Mouse (Mus musculus) cortical plate, adult 2 months (tissue): ENCODE measurements at regions not wholly inside any gene's neighbourhood (a gene's known extent, or its start where the extent isn't known, plus 50 kb on each side); places are given as distances from the start of the nearest gene placed in this dataset.

ENCODE experiments used
- H3K27ac ChIP-seq: fragments of 200-500 bp; 2 replicates; pipeline ENCODE4 v1.5.1; 2012; ENCODE audit warnings: low read length, control low read depth, inconsistent platforms; ENCODE audit not compliant: insufficient read depth
- H3K4me1 ChIP-seq: fragments of 200-500 bp; 2 replicates; pipeline ENCODE4 v1.6.1; 2011; ENCODE audit warnings: low read length; ENCODE audit not compliant: control insufficient read depth, insufficient read depth
- H3K4me3 ChIP-seq: fragments of 200-500 bp; 2 replicates; pipeline ENCODE4 v1.5.1; 2011; ENCODE audit warnings: mild to moderate bottlenecking, low read length, control low read depth; ENCODE audit not compliant: insufficient read depth
- CTCF ChIP-seq: fragments of 200-500 bp; IDR thresholded peaks from 2 replicates; pipeline ENCODE4 v1.5.1; 2011; ENCODE audit warnings: mild to moderate bottlenecking, control low read depth, low read length; ENCODE audit not compliant: insufficient read depth; ENCODE audit errors: extremely low read depth
- POLR2A ChIP-seq: fragments of 200-500 bp; IDR thresholded peaks from 2 replicates; pipeline ENCODE4 v1.6.1; 2011; ENCODE audit warnings: mild to moderate bottlenecking, low read length, control low read depth; ENCODE audit not compliant: insufficient read depth; ENCODE audit errors: extremely low read depth

DNA sequence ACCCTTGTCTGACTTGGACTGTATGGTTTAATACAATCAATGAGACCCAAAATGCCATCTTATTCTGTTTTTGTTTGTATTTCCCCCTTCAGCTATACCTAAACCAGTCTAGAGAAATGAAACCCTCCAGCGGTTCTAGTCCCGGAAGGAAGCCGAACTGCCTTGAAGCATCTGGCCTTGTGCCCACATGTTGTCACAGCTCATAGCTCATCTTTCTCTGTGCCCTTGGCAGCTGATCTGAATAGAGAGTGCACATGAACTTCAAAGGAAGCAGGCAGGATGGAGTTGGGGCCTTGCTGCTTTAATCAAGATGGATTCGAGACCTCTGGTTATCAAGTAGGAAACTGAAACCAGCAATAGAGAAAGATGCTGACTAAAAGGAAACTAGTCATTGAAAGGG lies 88.7 kb upstream of the Wars2 start:
- H3K27ac ChIP-seq = no peak overlapping the region
- no peak for TF ChIP-seq POLR2A
- no peak for TF ChIP-seq CTCF
- H3K4me3 ChIP-seq = no peak overlapping the region
- no peaks in the 10 kb centered on the region for H3K4me1 ChIP-seq

DNA sequence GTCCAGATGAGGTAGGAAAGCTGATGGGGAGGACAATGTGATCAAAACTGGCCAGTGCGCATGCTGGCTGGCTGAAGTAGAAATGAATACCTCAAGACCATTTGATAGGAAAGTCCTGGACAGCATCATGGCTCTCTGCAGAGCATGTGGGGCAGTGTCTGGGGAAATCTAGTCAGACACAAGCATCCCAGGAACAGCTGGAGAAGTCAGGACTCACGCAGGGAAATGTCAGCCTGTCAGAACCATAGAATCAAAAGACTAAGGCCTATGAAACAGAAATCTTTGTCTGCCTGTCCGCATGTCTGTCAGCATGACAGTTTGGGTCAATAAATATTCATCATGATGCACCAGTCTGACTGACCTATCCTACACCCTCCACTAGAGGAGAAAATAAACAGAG lies 73.7 kb upstream of the Wars2 start:
- no peaks in the 10 kb centered on the region for H3K4me1 ChIP-seq
- H3K4me3 ChIP-seq = no peak overlapping the region
- H3K27ac ChIP-seq = no peak overlapping the region
- no peak for TF ChIP-seq CTCF
- no peak for TF ChIP-seq POLR2A
